Mouse (Mus musculus) left cerebral cortex, postnatal 25 days (tissue): ENCODE measurements at regions not wholly inside any gene's neighbourhood (a gene's known extent, or its start where the extent isn't known, plus 50 kb on each side); places are given as distances from the start of the nearest gene placed in this dataset.

Experiments used
- DNase-seq, 2 experiments: peaks; one replicate each; pipeline ENCODE4 v3.0.0; 2022; ENCODE audit warnings: low spot score in 2 of 2, mixed read lengths in 1 of 2
- intact Hi-C: fragments of 180-260 bp; cut with DNase I; formaldehyde crosslinking; loops from one replicate; pipeline ENCODE4 v1.15.1; 2025

DNA sequence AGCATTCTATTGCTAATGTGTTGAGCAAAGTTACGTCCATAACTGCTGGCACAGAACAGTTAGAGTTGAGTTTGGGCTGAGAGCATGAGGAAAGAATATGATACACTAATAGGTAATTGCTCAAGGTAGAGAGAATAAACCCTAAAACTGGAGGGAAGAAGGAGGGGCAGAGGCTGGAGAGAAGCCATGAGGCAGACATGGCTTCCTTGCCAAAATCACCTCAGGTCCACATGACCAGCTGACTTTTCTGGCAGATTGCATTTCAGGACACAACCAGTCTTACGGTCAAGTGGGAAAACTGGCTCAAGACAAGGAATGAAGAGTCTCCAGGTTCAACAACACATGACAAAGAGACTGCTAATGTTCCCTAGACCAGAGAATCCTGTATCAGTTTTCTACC lies 374.9 kb downstream of the Med10 start:
- intact Hi-C loops = no loop called here

GRCm38 (mm10) chr13:70178073-70178491 lies 375.9 kb downstream of the Med10 start:
- no peak for DNase-seq
- intact Hi-C loops = no loop called here

More for the DNA sequence above, 374.9 kb downstream of the Med10 start:
- no peak for DNase-seq

DNA sequence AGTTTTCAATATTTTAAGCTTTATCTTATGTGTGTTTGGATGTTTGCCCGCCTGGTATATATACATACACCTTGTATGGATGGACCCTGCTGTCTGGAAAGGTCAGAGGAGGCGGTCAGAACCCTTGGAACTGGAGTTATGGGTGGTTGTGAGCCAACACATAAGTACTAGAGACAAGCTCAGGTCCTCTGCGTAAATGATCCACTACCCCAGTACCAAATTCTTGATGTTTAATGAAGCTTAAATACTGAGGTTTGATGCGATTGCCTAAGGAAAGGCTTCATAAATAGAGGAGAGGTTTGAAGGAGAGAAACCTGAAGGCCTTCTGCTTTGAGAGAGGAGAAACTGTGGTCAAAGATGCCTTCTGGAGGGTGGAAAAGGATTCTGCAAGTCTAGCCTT lies 388.8 kb downstream of the Med10 start:
- no peak for DNase-seq
- intact Hi-C loops = loop anchor here (5.0 kb wide), 1 partner anchor 64 kb away; no protein-coding TSS in a partner anchor

- peak; percentile 58 to 85 for DNase-seq
- intact Hi-C loops = loop anchor here (5.0 kb wide), 1 partner anchor 65 kb away; no protein-coding TSS in a partner anchor
Measured at GRCm38 (mm10) chr13:70192101-70193025, 390.2 kb downstream of the Med10 start.

DNA sequence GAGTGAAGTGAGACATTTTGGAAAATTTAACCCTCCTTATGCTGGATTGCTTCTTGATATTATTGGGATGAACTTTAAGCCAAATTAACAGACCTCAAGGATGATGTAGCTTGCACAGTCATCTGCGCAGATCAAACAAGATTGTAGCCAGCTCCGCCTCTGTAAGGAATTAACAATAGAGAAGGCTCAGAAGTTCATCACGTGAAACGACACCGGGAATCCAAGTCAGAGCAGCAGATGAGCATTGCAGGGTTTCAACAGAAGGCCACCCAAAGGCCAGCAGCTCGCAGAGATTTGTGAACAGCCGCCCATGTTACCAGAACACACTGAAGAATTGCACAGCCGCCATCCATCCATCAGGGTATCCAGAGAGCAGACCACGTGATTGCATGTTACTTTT lies 391.1 kb downstream of the Med10 start:
- intact Hi-C loops = loop anchor here (5.0 kb wide), 1 partner anchor 66 kb away; no protein-coding TSS in a partner anchor
- no peak for DNase-seq

GRCm38 (mm10) chr13:70195854-70196253 lies 393.7 kb downstream of the Med10 start:
- no peak for DNase-seq
- intact Hi-C loops = no loop called here

DNA sequence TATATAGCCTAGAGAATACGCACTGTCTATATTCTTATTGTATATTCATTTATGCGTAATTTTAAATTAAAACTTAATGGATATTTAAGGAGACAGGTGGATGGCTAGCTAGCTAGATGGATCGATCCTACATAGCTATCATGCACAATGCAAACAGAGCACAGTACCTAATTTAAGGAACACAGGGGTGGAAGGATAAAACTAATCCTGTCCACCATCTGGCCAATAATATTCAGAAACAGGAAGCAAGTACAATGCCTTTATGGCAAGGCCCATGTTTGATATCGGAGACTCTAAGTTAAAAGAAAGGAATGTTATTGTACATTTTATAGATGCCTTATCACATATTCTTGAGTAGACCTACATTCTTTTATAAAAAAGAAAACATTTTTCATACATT lies 396.4 kb downstream of the Med10 start:
- DNase-seq = no peak
- intact Hi-C loops = no loop called here

- intact Hi-C loops = no loop called here
- DNase-seq = no peak
Measured at GRCm38 (mm10) chr13:70199087-70199486, 396.9 kb downstream of the Med10 start.

DNA sequence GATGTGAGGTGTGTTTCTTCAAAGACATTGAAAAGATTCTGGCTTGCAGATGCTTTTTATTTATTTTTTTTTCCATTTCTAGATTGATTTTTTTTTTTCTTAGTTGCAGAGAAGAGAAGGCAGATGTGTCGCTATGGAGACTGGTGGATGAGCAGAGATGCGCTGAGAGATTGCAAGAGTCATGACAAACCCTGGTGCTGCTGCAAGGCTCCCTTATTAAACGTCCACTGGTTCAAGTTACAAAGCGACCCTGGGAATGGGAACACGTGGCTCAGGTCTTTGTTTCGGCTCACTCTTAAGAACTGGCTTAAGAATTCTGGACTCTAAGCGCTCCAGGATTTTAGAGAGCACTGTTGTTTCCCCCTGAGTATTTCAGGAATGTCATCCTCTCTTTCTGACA lies 403.1 kb downstream of the Med10 start:
- no peak for DNase-seq
- intact Hi-C loops = no loop called here

- DNase-seq = no peak
- intact Hi-C loops = no loop called here
Measured at GRCm38 (mm10) chr13:70210158-70210557, 408.0 kb downstream of the Med10 start.

- DNase-seq = no peak
- intact Hi-C loops = no loop called here
Measured at GRCm38 (mm10) chr13:70213017-70213416, 410.8 kb downstream of the Med10 start.

DNA sequence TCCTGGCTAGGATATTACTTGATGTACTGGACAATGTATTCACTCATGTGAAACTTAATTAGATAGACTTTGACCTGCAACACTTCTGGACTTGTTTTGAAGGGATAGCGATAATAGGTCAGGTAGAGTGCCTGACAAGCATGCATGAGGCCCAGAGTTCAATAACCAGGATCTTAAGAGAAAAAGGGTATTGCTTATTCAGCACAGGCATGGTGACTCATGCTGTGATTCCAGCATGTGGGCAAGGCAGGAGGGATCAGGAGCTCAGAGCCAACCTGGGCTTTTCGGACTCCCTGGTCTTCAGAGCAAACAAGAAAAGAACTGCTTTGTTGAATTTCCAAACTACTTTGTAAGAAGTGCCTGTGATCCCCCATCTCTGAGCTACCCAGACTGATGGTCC lies 411.4 kb downstream of the Med10 start:
- intact Hi-C loops = no loop called here
- no peak for DNase-seq

GRCm38 (mm10) chr13:70214022-70214654 lies 411.9 kb downstream of the Med10 start:
- no peak for DNase-seq
- intact Hi-C loops = no loop called here

GRCm38 (mm10) chr13:70216134-70216533 lies 413.9 kb downstream of the Med10 start:
- intact Hi-C loops = no loop called here

GRCm38 (mm10) chr13:70217429-70218133 lies 415.4 kb downstream of the Med10 start:
- peak in 1 of 2 experiments; percentile 18 for DNase-seq

More at GRCm38 (mm10) chr13:70216134-70216533, 413.9 kb downstream of the Med10 start:
- DNase-seq = no peak

GRCm38 (mm10) chr13:70223485-70223884 lies 413.9 kb downstream of the Ice1 start:
- intact Hi-C loops = no loop called here
- DNase-seq = no peak

More at GRCm38 (mm10) chr13:70217429-70218133, 415.4 kb downstream of the Med10 start:
- intact Hi-C loops = no loop called here

DNA sequence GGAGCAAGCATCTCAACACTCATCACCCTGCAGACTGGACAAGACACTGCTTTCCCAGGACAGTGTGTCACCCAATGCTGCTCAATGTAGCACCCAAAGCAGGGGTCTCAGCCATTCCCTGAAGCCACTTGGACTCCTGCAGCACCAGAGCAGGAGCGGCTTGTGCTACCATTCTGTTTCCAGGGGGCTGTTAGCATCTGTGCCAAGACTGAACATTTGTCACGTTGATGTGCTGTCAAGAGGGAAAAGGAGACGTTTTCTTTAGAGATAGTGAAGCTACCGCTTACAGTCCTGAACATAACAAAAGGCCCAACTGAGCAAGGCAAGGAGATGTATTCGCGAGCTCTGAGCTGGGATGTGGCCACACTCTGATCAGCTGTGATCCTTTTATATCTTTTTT lies 410.3 kb downstream of the Ice1 start:
- intact Hi-C loops = no loop called here
- DNase-seq = no peak

- intact Hi-C loops = no loop called here
- DNase-seq = peak; percentile 81 to 89
Measured at GRCm38 (mm10) chr13:70233896-70234799, 403.3 kb downstream of the Ice1 start.

DNA sequence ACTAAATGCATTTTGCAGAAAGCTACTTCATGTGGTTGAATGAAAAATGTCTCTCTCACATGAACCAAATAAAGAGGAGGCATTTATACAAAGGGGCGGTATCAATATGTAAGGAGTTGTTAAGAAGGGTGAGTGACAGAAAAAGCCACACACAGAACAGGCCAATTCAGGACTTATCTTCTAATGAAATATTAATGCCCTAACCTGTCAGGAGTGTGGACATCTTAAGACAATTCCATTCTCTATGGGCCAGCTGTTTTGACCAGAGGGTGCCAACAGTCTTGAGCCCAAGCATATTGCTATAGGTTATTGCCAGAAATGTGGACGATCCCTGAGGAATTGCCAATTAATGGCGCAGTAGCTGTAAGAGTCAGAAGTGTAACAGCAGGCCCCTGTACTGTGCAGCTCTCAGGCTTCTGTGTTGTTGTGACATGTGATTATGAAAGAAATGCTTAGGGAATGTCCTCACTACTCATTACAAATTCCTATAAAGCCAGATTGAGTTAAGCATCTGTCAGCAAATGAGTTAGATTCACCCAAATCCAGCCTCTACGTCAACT lies 393.8 kb downstream of the Ice1 start:
- intact Hi-C loops = no loop called here
- DNase-seq = no peak
